Mouse (Mus musculus): ENCODE results near the gene Bag5. TPM values are rescaled to one million over a fixed set of nuclear protein-coding genes. Genes with fewer than 3 reads are reported as not detected.
A peak's percentile ranks its signal among the peaks of the same experiment; 100 is the strongest.
"Not testable (repeated sequence)": the region's sequence is repeated elsewhere in the genome, so short reads cannot be mapped to it uniquely, and the experiment has no call there.

The Bag5 gene
- polyA plus RNA-seq, 1 experiment from 2014 or later = 16.7 TPM

- no peak overlapping the region for H3K4me2 ChIP-seq (ENCODE audit: low read depth, low read length)
- no peak overlapping the region for H3K27ac ChIP-seq (ENCODE audit: low read depth)
- ATAC-seq (peak; percentile 41; the same call in 1 of the 2 replicates), DNase-seq (peak; percentile 59)
- no peak overlapping the region for H3K9ac ChIP-seq (replicated peaks)
- H3K4me3 ChIP-seq (ENCODE audit: low read depth, low read length) = no peak overlapping the region
- TF ChIP-seq EP300 (IDR thresholded peaks at IDR 0.05; ENCODE audit: low read depth) (no peak), CTCF (IDR thresholded peaks at IDR 0.05; ENCODE audit: low read depth) (peak; percentile 66)
- no peaks in the 10 kb centered on the region for H3K27me3 ChIP-seq (ENCODE audit: insufficient read depth, low read length)
- H3K36me3 ChIP-seq (replicated peaks; ENCODE audit: insufficient read depth, low read length) = no peaks in the 10 kb centered on the region
- WGBS (ENCODE audit: insufficient replicate concordance) = 29% methylated on average over 3 of the region's 3 CpGs
- peaks cover 6% of the 10 kb centered on the region for H3K4me1 ChIP-seq (ENCODE audit: insufficient read depth)
- no peaks in the 10 kb centered on the region for H3K9me3 ChIP-seq (ENCODE audit: low read length)
These were observed 25.7 kb upstream of the Bag5 start for GRCm38 (mm10) chr12:111738754-111739153.

- no peaks in the 10 kb centered on the region for H3K9me3 ChIP-seq (ENCODE audit: low read length)
- TF ChIP-seq EP300 (IDR thresholded peaks at IDR 0.05; ENCODE audit: low read depth) (no peak), CTCF (IDR thresholded peaks at IDR 0.05; ENCODE audit: low read depth) (no peak)
- H3K9ac ChIP-seq (replicated peaks) = no peak overlapping the region
- no peak overlapping the region for H3K27ac ChIP-seq (ENCODE audit: low read depth)
- no peaks in the 10 kb centered on the region for H3K4me1 ChIP-seq (ENCODE audit: insufficient read depth)
- H3K27me3 ChIP-seq (ENCODE audit: insufficient read depth, low read length) = no peaks in the 10 kb centered on the region
- DNase-seq (no peak), ATAC-seq (no peak)
- no peaks in the 10 kb centered on the region for H3K36me3 ChIP-seq (replicated peaks; ENCODE audit: insufficient read depth, low read length)
- H3K4me2 ChIP-seq (ENCODE audit: low read depth, low read length) = no peak overlapping the region
- no peak overlapping the region for H3K4me3 ChIP-seq (ENCODE audit: low read depth, low read length)
- WGBS (ENCODE audit: insufficient replicate concordance) = 76% methylated on average over 9 of the region's 9 CpGs
These were observed 24.3 kb upstream of the Bag5 start for GRCm38 (mm10) chr12:111737370-111737769.

GRCm38 (mm10) chr12:111736676-111737075 is 23.6 kb upstream of the Bag5 start:
- H3K9me3 ChIP-seq (ENCODE audit: low read length); DNase-seq; H3K9ac ChIP-seq (replicated peaks); ATAC-seq; H3K27me3 ChIP-seq (ENCODE audit: insufficient read depth, low read length); H3K4me2 ChIP-seq (ENCODE audit: low read depth, low read length); H3K27ac ChIP-seq (ENCODE audit: low read depth); H3K4me3 ChIP-seq (ENCODE audit: low read depth, low read length); H3K36me3 ChIP-seq (replicated peaks; ENCODE audit: insufficient read depth, low read length); H3K4me1 ChIP-seq (ENCODE audit: insufficient read depth): not testable (repeated sequence)
- 84% methylated on average over 7 of the region's 8 CpGs for WGBS (ENCODE audit: insufficient replicate concordance)

- H3K4me1 ChIP-seq (ENCODE audit: insufficient read depth) = no peaks in the 10 kb centered on the region
- no peak overlapping the region for H3K4me3 ChIP-seq (ENCODE audit: low read depth, low read length)
- no peak for TF ChIP-seq CTCF (IDR thresholded peaks at IDR 0.05; ENCODE audit: low read depth)
- TF ChIP-seq EP300 (IDR thresholded peaks at IDR 0.05; ENCODE audit: low read depth) = no peak
- H3K9me3 ChIP-seq (ENCODE audit: low read length) = no peaks in the 10 kb centered on the region
- no peaks in the 10 kb centered on the region for H3K27me3 ChIP-seq (ENCODE audit: insufficient read depth, low read length)
- H3K36me3 ChIP-seq (replicated peaks; ENCODE audit: insufficient read depth, low read length) = peaks cover 5% of the 10 kb centered on the region; the same call in 1 of the 2 replicates
- DNase-seq = no peak
- H3K27ac ChIP-seq (ENCODE audit: low read depth) = no peak overlapping the region
- H3K9ac ChIP-seq (replicated peaks) = no peak overlapping the region
- H3K4me2 ChIP-seq (ENCODE audit: low read depth, low read length) = no peak overlapping the region
- 80% methylated on average over 3 of the region's 3 CpGs for WGBS (ENCODE audit: insufficient replicate concordance)
- ATAC-seq = no peak
These were observed 21.9 kb upstream of the Bag5 start for GRCm38 (mm10) chr12:111734912-111735311.

- no peak overlapping the region for H3K4me3 ChIP-seq (ENCODE audit: low read depth, low read length)
- H3K9ac ChIP-seq (replicated peaks) = no peak overlapping the region
- 67% methylated on average over 5 of the region's 5 CpGs for WGBS (ENCODE audit: insufficient replicate concordance)
- no peak overlapping the region for H3K27ac ChIP-seq (ENCODE audit: low read depth)
- no peaks in the 10 kb centered on the region for H3K9me3 ChIP-seq (ENCODE audit: low read length)
- no peak overlapping the region for H3K4me2 ChIP-seq (ENCODE audit: low read depth, low read length)
- ATAC-seq (peak; percentile 5; the same call in 1 of the 2 replicates), DNase-seq (no peak)
- H3K27me3 ChIP-seq (ENCODE audit: insufficient read depth, low read length) = no peaks in the 10 kb centered on the region
- TF ChIP-seq EP300 (IDR thresholded peaks at IDR 0.05; ENCODE audit: low read depth) (no peak), CTCF (IDR thresholded peaks at IDR 0.05; ENCODE audit: low read depth) (no peak)
- H3K36me3 ChIP-seq (replicated peaks; ENCODE audit: insufficient read depth, low read length) = peaks cover 8% of the 10 kb centered on the region
- no peaks in the 10 kb centered on the region for H3K4me1 ChIP-seq (ENCODE audit: insufficient read depth)
These were observed 19.9 kb upstream of the Bag5 start for GRCm38 (mm10) chr12:111732921-111733320.

- H3K9ac ChIP-seq (replicated peaks) = no peak overlapping the region
- H3K4me1 ChIP-seq (ENCODE audit: insufficient read depth) = no peaks in the 10 kb centered on the region
- WGBS (ENCODE audit: insufficient replicate concordance) = 32% methylated on average over 30 of the region's 30 CpGs
These were observed 19.1 kb upstream of the Bag5 start for GRCm38 (mm10) chr12:111731822-111732807.

More at GRCm38 (mm10) chr12:111731822-111732807, 19.1 kb upstream of the Bag5 start:
- no peak overlapping the region for H3K27ac ChIP-seq (ENCODE audit: low read depth)
- peaks cover 8% of the 10 kb centered on the region for H3K36me3 ChIP-seq (replicated peaks; ENCODE audit: insufficient read depth, low read length)
- no peak overlapping the region for H3K4me2 ChIP-seq (ENCODE audit: low read depth, low read length)
- no peaks in the 10 kb centered on the region for H3K9me3 ChIP-seq (ENCODE audit: low read length)
- no peaks in the 10 kb centered on the region for H3K27me3 ChIP-seq (ENCODE audit: insufficient read depth, low read length)
- peak; percentile 91 for DNase-seq
- peak; percentile 90 for ATAC-seq
- no peak overlapping the region for H3K4me3 ChIP-seq (ENCODE audit: low read depth, low read length)
- peak; percentile 98 for TF ChIP-seq CTCF (IDR thresholded peaks at IDR 0.05; ENCODE audit: low read depth)
- no peak for TF ChIP-seq EP300 (IDR thresholded peaks at IDR 0.05; ENCODE audit: low read depth)

All from liver, postnatal 0 days (tissue).